Mouse (Mus musculus): ENCODE results near the gene Nfkbia. TPM values are rescaled to one million over a fixed set of nuclear protein-coding genes. Genes with fewer than 3 reads are reported as not detected.

Nfkbia gene
- polyA plus RNA-seq, 1 experiment: 674 TPM

- Histone ChIP-seq H3K36me3 (ENCODE audit: control insufficient read depth, insufficient read depth, low read length) (peaks cover 38% of the 10 kb centered on the region), H3K27ac (ENCODE audit: control insufficient read depth, insufficient read depth, low read length) (peak overlapping the region; percentile 78), H3K4me1 (replicated peaks; ENCODE audit: control insufficient read depth, insufficient read depth, low read length) (peaks cover 45% of the 10 kb centered on the region), H3K4me3 (ENCODE audit: control insufficient read depth, insufficient read depth, low read length) (peak overlapping the region; percentile 79), H3K27me3 (ENCODE audit: control insufficient read depth, insufficient read depth, low read length) (no peaks in the 10 kb centered on the region)
- 79% methylated on average over 13 of the region's 13 CpGs for WGBS
- no peak for DNase-seq
- TF ChIP-seq CTCF (IDR thresholded peaks at IDR 0.05; ENCODE audit: borderline replicate concordance, control insufficient read depth, extremely low read depth, insufficient read depth, low read length, poor library complexity) (no peak), POLR2A (IDR thresholded peaks at IDR 0.05; ENCODE audit: control insufficient read depth, extremely low read depth, insufficient read depth, low read length, poor library complexity) (no peak)
Observed at GRCm38 (mm10) chr12:55490722-55491449, 1.6 kb downstream of the Nfkbia start.

GRCm38 (mm10) chr12:55489986-55490721, 2.3 kb downstream of the Nfkbia start:
- Histone ChIP-seq H3K27me3 (ENCODE audit: control insufficient read depth, insufficient read depth, low read length) (no peaks in the 10 kb centered on the region), H3K36me3 (ENCODE audit: control insufficient read depth, insufficient read depth, low read length) (peaks cover 38% of the 10 kb centered on the region), H3K4me3 (ENCODE audit: control insufficient read depth, insufficient read depth, low read length) (peak overlapping the region; percentile 79), H3K4me1 (replicated peaks; ENCODE audit: control insufficient read depth, insufficient read depth, low read length) (peaks cover 38% of the 10 kb centered on the region), H3K27ac (ENCODE audit: control insufficient read depth, insufficient read depth, low read length) (peak overlapping the region; percentile 78)
- TF ChIP-seq CTCF (IDR thresholded peaks at IDR 0.05; ENCODE audit: borderline replicate concordance, control insufficient read depth, extremely low read depth, insufficient read depth, low read length, poor library complexity) (no peak), POLR2A (IDR thresholded peaks at IDR 0.05; ENCODE audit: control insufficient read depth, extremely low read depth, insufficient read depth, low read length, poor library complexity) (no peak)
- 81% methylated on average over 14 of the region's 14 CpGs for WGBS
- no peak for DNase-seq

- Histone ChIP-seq H3K4me1 (replicated peaks; ENCODE audit: control insufficient read depth, insufficient read depth, low read length) (peaks cover 42% of the 10 kb centered on the region), H3K27ac (ENCODE audit: control insufficient read depth, insufficient read depth, low read length) (peak overlapping the region; percentile 74), H3K36me3 (ENCODE audit: control insufficient read depth, insufficient read depth, low read length) (peaks cover 38% of the 10 kb centered on the region), H3K27me3 (ENCODE audit: control insufficient read depth, insufficient read depth, low read length) (no peaks in the 10 kb centered on the region), H3K4me3 (ENCODE audit: control insufficient read depth, insufficient read depth, low read length) (peak overlapping the region; percentile 8; the same call in 1 of the 2 replicates)
- peak; percentile 81 for DNase-seq
- 15% methylated on average over 13 of the region's 13 CpGs for WGBS
- TF ChIP-seq CTCF (IDR thresholded peaks at IDR 0.05; ENCODE audit: borderline replicate concordance, control insufficient read depth, extremely low read depth, insufficient read depth, low read length, poor library complexity) (no peak), POLR2A (IDR thresholded peaks at IDR 0.05; ENCODE audit: control insufficient read depth, extremely low read depth, insufficient read depth, low read length, poor library complexity) (no peak)
Observed at GRCm38 (mm10) chr12:55488661-55489447, 3.6 kb downstream of the Nfkbia start.

GRCm38 (mm10) chr12:55487843-55488660, 4.4 kb downstream of the Nfkbia start:
- no peak overlapping the region for H3K4me3 ChIP-seq (ENCODE audit: control insufficient read depth, insufficient read depth, low read length)
- no peak for DNase-seq
- TF ChIP-seq CTCF (IDR thresholded peaks at IDR 0.05; ENCODE audit: borderline replicate concordance, control insufficient read depth, extremely low read depth, insufficient read depth, low read length, poor library complexity): no peak
- no peak for TF ChIP-seq POLR2A (IDR thresholded peaks at IDR 0.05; ENCODE audit: control insufficient read depth, extremely low read depth, insufficient read depth, low read length, poor library complexity)
- H3K27ac ChIP-seq (ENCODE audit: control insufficient read depth, insufficient read depth, low read length): peak overlapping the region; percentile 74
- H3K27me3 ChIP-seq (ENCODE audit: control insufficient read depth, insufficient read depth, low read length): no peaks in the 10 kb centered on the region
- H3K4me1 ChIP-seq (replicated peaks; ENCODE audit: control insufficient read depth, insufficient read depth, low read length): peaks cover 39% of the 10 kb centered on the region
- WGBS: 81% methylated on average over 7 of the region's 7 CpGs
- peaks cover 38% of the 10 kb centered on the region for H3K36me3 ChIP-seq (ENCODE audit: control insufficient read depth, insufficient read depth, low read length)

- TF ChIP-seq CTCF (IDR thresholded peaks at IDR 0.05; ENCODE audit: borderline replicate concordance, control insufficient read depth, extremely low read depth, insufficient read depth, low read length, poor library complexity) (no peak), POLR2A (IDR thresholded peaks at IDR 0.05; ENCODE audit: control insufficient read depth, extremely low read depth, insufficient read depth, low read length, poor library complexity) (no peak)
- H3K27ac ChIP-seq (ENCODE audit: control insufficient read depth, insufficient read depth, low read length): 0 out of 2 replicates have a peak overlapping the region, but pooled peaks have one; percentile 10
- H3K36me3 ChIP-seq (ENCODE audit: control insufficient read depth, insufficient read depth, low read length): peaks cover 38% of the 10 kb centered on the region
- 91% methylated on average over 18 of the region's 18 CpGs for WGBS
- H3K4me3 ChIP-seq (ENCODE audit: control insufficient read depth, insufficient read depth, low read length): no peak overlapping the region
- no peak for DNase-seq
- no peaks in the 10 kb centered on the region for H3K27me3 ChIP-seq (ENCODE audit: control insufficient read depth, insufficient read depth, low read length)
- H3K4me1 ChIP-seq (replicated peaks; ENCODE audit: control insufficient read depth, insufficient read depth, low read length): peaks cover 37% of the 10 kb centered on the region
Observed at GRCm38 (mm10) chr12:55486923-55487674, 5.3 kb downstream of the Nfkbia start.

Data from thymus, adult 2 months (tissue).